Mouse (Mus musculus): ENCODE data around the gene Arel1. TPM values are rescaled to one million over a fixed set of nuclear protein-coding genes. Genes with fewer than 3 reads are reported as not detected.

Arel1 gene
- polyA plus RNA-seq, 1 experiment from 2014 or later: 14.2 TPM

- H3K9ac ChIP-seq (ENCODE audit: low read length): no peak overlapping the region
- H3K27me3 ChIP-seq (ENCODE audit: control insufficient read depth, insufficient read depth, low read depth, low read length): no peaks in the 10 kb centered on the region
- H3K4me1 ChIP-seq (replicated peaks; ENCODE audit: control insufficient read depth, insufficient read depth, low read length): no peaks in the 10 kb centered on the region; the same call in 1 of the 2 replicates
- no peak overlapping the region for H3K4me2 ChIP-seq (ENCODE audit: low read depth, low read length)
- H3K4me3 ChIP-seq (ENCODE audit: low read length): no peak overlapping the region
- no peaks in the 10 kb centered on the region for H3K9me3 ChIP-seq (ENCODE audit: control insufficient read depth, low read length)
- no peak for ATAC-seq (ENCODE audit: low read depth)
- no peak overlapping the region for H3K27ac ChIP-seq (ENCODE audit: low read length)
- H3K36me3 ChIP-seq (ENCODE audit: control insufficient read depth, insufficient read depth, low read length): peaks cover 7% of the 10 kb centered on the region
- 93% methylated on average over 13 of the region's 13 CpGs for WGBS
Measured at GRCm38 (mm10) chr12:84941717-84942116, 29.0 kb downstream of the Arel1 start.

GRCm38 (mm10) chr12:84940343-84940742 lies 30.4 kb downstream of the Arel1 start:
- Histone ChIP-seq H3K4me2 (ENCODE audit: low read depth, low read length) (no peak overlapping the region), H3K4me3 (ENCODE audit: low read length) (no peak overlapping the region), H3K9me3 (ENCODE audit: control insufficient read depth, low read length) (no peaks in the 10 kb centered on the region), H3K36me3 (ENCODE audit: control insufficient read depth, insufficient read depth, low read length) (peaks cover 7% of the 10 kb centered on the region), H3K4me1 (replicated peaks; ENCODE audit: control insufficient read depth, insufficient read depth, low read length) (no peaks in the 10 kb centered on the region; the same call in 1 of the 2 replicates), H3K27me3 (ENCODE audit: control insufficient read depth, insufficient read depth, low read depth, low read length) (no peaks in the 10 kb centered on the region), H3K27ac (ENCODE audit: low read length) (no peak overlapping the region), H3K9ac (ENCODE audit: low read length) (no peak overlapping the region)
- 70% methylated on average over 7 of the region's 7 CpGs for WGBS
- no peak for ATAC-seq (ENCODE audit: low read depth)

- Histone ChIP-seq H3K27ac (ENCODE audit: low read length) (no peak overlapping the region), H3K27me3 (ENCODE audit: control insufficient read depth, insufficient read depth, low read depth, low read length) (no peaks in the 10 kb centered on the region), H3K4me1 (replicated peaks; ENCODE audit: control insufficient read depth, insufficient read depth, low read length) (no peaks in the 10 kb centered on the region; the same call in 1 of the 2 replicates), H3K36me3 (ENCODE audit: control insufficient read depth, insufficient read depth, low read length) (peaks cover 11% of the 10 kb centered on the region), H3K4me2 (ENCODE audit: low read depth, low read length) (no peak overlapping the region), H3K9ac (ENCODE audit: low read length) (no peak overlapping the region), H3K4me3 (ENCODE audit: low read length) (no peak overlapping the region), H3K9me3 (ENCODE audit: control insufficient read depth, low read length) (no peaks in the 10 kb centered on the region)
- no peak for ATAC-seq (ENCODE audit: low read depth)
- WGBS: 87% methylated on average over 7 of the region's 7 CpGs
Measured at GRCm38 (mm10) chr12:84939117-84939516, 31.6 kb downstream of the Arel1 start.

- no peak overlapping the region for H3K4me3 ChIP-seq (ENCODE audit: low read length)
- H3K9ac ChIP-seq (ENCODE audit: low read length): no peak overlapping the region
- WGBS: 79% methylated on average over 5 of the region's 5 CpGs
- ATAC-seq (ENCODE audit: low read depth): no peak
- no peaks in the 10 kb centered on the region for H3K27me3 ChIP-seq (ENCODE audit: control insufficient read depth, insufficient read depth, low read depth, low read length)
- H3K9me3 ChIP-seq (ENCODE audit: control insufficient read depth, low read length): no peaks in the 10 kb centered on the region
- no peak overlapping the region for H3K27ac ChIP-seq (ENCODE audit: low read length)
- no peaks in the 10 kb centered on the region for H3K4me1 ChIP-seq (replicated peaks; ENCODE audit: control insufficient read depth, insufficient read depth, low read length)
- no peak overlapping the region for H3K4me2 ChIP-seq (ENCODE audit: low read depth, low read length)
- peaks cover 20% of the 10 kb centered on the region for H3K36me3 ChIP-seq (ENCODE audit: control insufficient read depth, insufficient read depth, low read length)
Measured at GRCm38 (mm10) chr12:84935343-84935742, 35.4 kb downstream of the Arel1 start.

GRCm38 (mm10) chr12:84932210-84932609 lies 38.5 kb downstream of the Arel1 start:
- no peaks in the 10 kb centered on the region for H3K4me1 ChIP-seq (replicated peaks; ENCODE audit: control insufficient read depth, insufficient read depth, low read length)

GRCm38 (mm10) chr12:84926542-84926941 lies 44.2 kb downstream of the Arel1 start:
- Histone ChIP-seq H3K27me3 (ENCODE audit: control insufficient read depth, insufficient read depth, low read depth, low read length) (no peaks in the 10 kb centered on the region), H3K9me3 (ENCODE audit: control insufficient read depth, low read length) (no peaks in the 10 kb centered on the region), H3K4me1 (replicated peaks; ENCODE audit: control insufficient read depth, insufficient read depth, low read length) (no peaks in the 10 kb centered on the region), H3K27ac (ENCODE audit: low read length) (no peak overlapping the region), H3K9ac (ENCODE audit: low read length) (no peak overlapping the region), H3K36me3 (ENCODE audit: control insufficient read depth, insufficient read depth, low read length) (peaks cover 21% of the 10 kb centered on the region), H3K4me3 (ENCODE audit: low read length) (no peak overlapping the region), H3K4me2 (ENCODE audit: low read depth, low read length) (no peak overlapping the region)
- 89% methylated on average over 6 of the region's 6 CpGs for WGBS
- ATAC-seq (ENCODE audit: low read depth): no peak

More at GRCm38 (mm10) chr12:84932210-84932609, 38.5 kb downstream of the Arel1 start:
- no peak overlapping the region for H3K9ac ChIP-seq (ENCODE audit: low read length)
- WGBS: 88% methylated on average over 6 of the region's 6 CpGs
- no peak overlapping the region for H3K27ac ChIP-seq (ENCODE audit: low read length)
- H3K4me2 ChIP-seq (ENCODE audit: low read depth, low read length): no peak overlapping the region
- no peaks in the 10 kb centered on the region for H3K27me3 ChIP-seq (ENCODE audit: control insufficient read depth, insufficient read depth, low read depth, low read length)
- H3K9me3 ChIP-seq (ENCODE audit: control insufficient read depth, low read length): no peaks in the 10 kb centered on the region
- no peak for ATAC-seq (ENCODE audit: low read depth)
- peaks cover 19% of the 10 kb centered on the region for H3K36me3 ChIP-seq (ENCODE audit: control insufficient read depth, insufficient read depth, low read length)
- no peak overlapping the region for H3K4me3 ChIP-seq (ENCODE audit: low read length)

- ATAC-seq (ENCODE audit: low read depth): no peak
- Histone ChIP-seq H3K4me3 (ENCODE audit: low read length) (no peak overlapping the region), H3K4me1 (replicated peaks; ENCODE audit: control insufficient read depth, insufficient read depth, low read length) (no peaks in the 10 kb centered on the region), H3K27me3 (ENCODE audit: control insufficient read depth, insufficient read depth, low read depth, low read length) (no peaks in the 10 kb centered on the region), H3K9me3 (ENCODE audit: control insufficient read depth, low read length) (no peaks in the 10 kb centered on the region), H3K9ac (ENCODE audit: low read length) (no peak overlapping the region), H3K36me3 (ENCODE audit: control insufficient read depth, insufficient read depth, low read length) (peaks cover 24% of the 10 kb centered on the region), H3K4me2 (ENCODE audit: low read depth, low read length) (no peak overlapping the region), H3K27ac (ENCODE audit: low read length) (no peak overlapping the region)
- 89% methylated on average over 5 of the region's 5 CpGs for WGBS
Measured at GRCm38 (mm10) chr12:84924324-84924723, 46.4 kb downstream of the Arel1 start.

GRCm38 (mm10) chr12:84921881-84922419 lies 48.8 kb downstream of the Arel1 start:
- H3K9me3 ChIP-seq (ENCODE audit: control insufficient read depth, low read length): no peaks in the 10 kb centered on the region
- H3K27me3 ChIP-seq (ENCODE audit: control insufficient read depth, insufficient read depth, low read depth, low read length): no peaks in the 10 kb centered on the region
- H3K4me3 ChIP-seq (ENCODE audit: low read length): no peak overlapping the region
- peaks cover 25% of the 10 kb centered on the region for H3K36me3 ChIP-seq (ENCODE audit: control insufficient read depth, insufficient read depth, low read length)
- WGBS: 67% methylated on average over 8 of the region's 8 CpGs
- no peaks in the 10 kb centered on the region; the same call in 1 of the 2 replicates for H3K4me1 ChIP-seq (replicated peaks; ENCODE audit: control insufficient read depth, insufficient read depth, low read length)
- no peak overlapping the region for H3K9ac ChIP-seq (ENCODE audit: low read length)
- no peak overlapping the region for H3K4me2 ChIP-seq (ENCODE audit: low read depth, low read length)
- no peak for ATAC-seq (ENCODE audit: low read depth)
- no peak overlapping the region for H3K27ac ChIP-seq (ENCODE audit: low read length)

- Histone ChIP-seq H3K27ac (ENCODE audit: low read length) (no peak overlapping the region), H3K36me3 (ENCODE audit: control insufficient read depth, insufficient read depth, low read length) (peaks cover 17% of the 10 kb centered on the region), H3K4me2 (ENCODE audit: low read depth, low read length) (no peak overlapping the region), H3K4me3 (ENCODE audit: low read length) (no peak overlapping the region), H3K9me3 (ENCODE audit: control insufficient read depth, low read length) (no peaks in the 10 kb centered on the region), H3K27me3 (ENCODE audit: control insufficient read depth, insufficient read depth, low read depth, low read length) (no peaks in the 10 kb centered on the region), H3K9ac (ENCODE audit: low read length) (no peak overlapping the region), H3K4me1 (replicated peaks; ENCODE audit: control insufficient read depth, insufficient read depth, low read length) (peaks cover 12% of the 10 kb centered on the region)
- WGBS: 88% methylated on average over 6 of the region's 6 CpGs
- ATAC-seq (ENCODE audit: low read depth): no peak
Measured at GRCm38 (mm10) chr12:84918809-84919208, 51.9 kb downstream of the Arel1 start.

GRCm38 (mm10) chr12:84917799-84918198 lies 52.9 kb downstream of the Arel1 start:
- H3K4me2 ChIP-seq (ENCODE audit: low read depth, low read length): no peak overlapping the region
- H3K9ac ChIP-seq (ENCODE audit: low read length): no peak overlapping the region
- H3K9me3 ChIP-seq (ENCODE audit: control insufficient read depth, low read length): no peaks in the 10 kb centered on the region
- no peak overlapping the region for H3K27ac ChIP-seq (ENCODE audit: low read length)
- H3K4me3 ChIP-seq (ENCODE audit: low read length): no peak overlapping the region
- H3K4me1 ChIP-seq (replicated peaks; ENCODE audit: control insufficient read depth, insufficient read depth, low read length): peaks cover 12% of the 10 kb centered on the region
- WGBS: 65% methylated on average over 3 of the region's 3 CpGs
- no peaks in the 10 kb centered on the region for H3K27me3 ChIP-seq (ENCODE audit: control insufficient read depth, insufficient read depth, low read depth, low read length)
- ATAC-seq (ENCODE audit: low read depth): no peak
- H3K36me3 ChIP-seq (ENCODE audit: control insufficient read depth, insufficient read depth, low read length): peaks cover 12% of the 10 kb centered on the region
